Mouse (Mus musculus) limb, embryonic 14.5 days (tissue): ENCODE results near the gene Sgf29. TPM values are rescaled to one million over a fixed set of nuclear protein-coding genes. Genes with fewer than 3 reads are reported as not detected.
A peak's percentile ranks its signal among the peaks of the same experiment; 100 is the strongest.
"Not testable (repeated sequence)": the region's sequence is repeated elsewhere in the genome, so short reads cannot be mapped to it uniquely, and the experiment has no call there.

Experiments
- ATAC-seq: fragments of 200-750 bp; cut with Nextera tagmentation; 2 replicates; pipeline ENCODE4 v1.8.0; 2017; ENCODE audit warnings: low read depth, moderate number of reproducible peaks, moderate TSS enrichment; ENCODE audit not compliant: low FRiP score
- DNase-seq: peaks from one replicate; pipeline ENCODE4 v3.0.0-alpha.2; 2015; ENCODE audit warnings: low spot score
- H3K27ac ChIP-seq: fragments of 300-500 bp; sonication (generic); replicated peaks from 2 replicates; pipeline ENCODE4 v1.5.1; 2014; ENCODE audit warnings: low read depth, mild to moderate bottlenecking, low read length, moderate library complexity, mixed read lengths
- H3K27me3 ChIP-seq: fragments of 300-500 bp; sonication (generic); 2 replicates; pipeline ENCODE4 v1.6.1; 2014; ENCODE audit warnings: low read length, mixed read lengths; ENCODE audit not compliant: control insufficient read depth, insufficient read depth
- H3K36me3 ChIP-seq: fragments of 300-500 bp; sonication (generic); 2 replicates; pipeline ENCODE4 v1.6.1; 2014; ENCODE audit warnings: mild to moderate bottlenecking, low read length, moderate library complexity, mixed read lengths; ENCODE audit not compliant: control insufficient read depth, insufficient read depth
- H3K4me1 ChIP-seq: fragments of 300-500 bp; sonication (generic); 2 replicates; pipeline ENCODE4 v1.6.1; 2014; ENCODE audit warnings: antibody characterized with exemption, low read length, mixed read lengths; ENCODE audit not compliant: control insufficient read depth, insufficient read depth
- H3K4me2 ChIP-seq: fragments of 300-500 bp; sonication (generic); replicated peaks from 2 replicates; pipeline ENCODE4 v1.6.1; 2014; ENCODE audit warnings: low read depth, mild to moderate bottlenecking, low read length, moderate library complexity; ENCODE audit not compliant: severe bottlenecking
- H3K4me3 ChIP-seq: fragments of 300-500 bp; sonication (generic); replicated peaks from 2 replicates; pipeline ENCODE4 v1.5.1; 2014; ENCODE audit warnings: low read length
- H3K9ac ChIP-seq: fragments of 300-500 bp; sonication (generic); 2 replicates; pipeline ENCODE4 v1.6.1; 2014; ENCODE audit warnings: mild to moderate bottlenecking, low read depth, low read length, moderate library complexity; ENCODE audit not compliant: severe bottlenecking
- H3K9me3 ChIP-seq: fragments of 300-500 bp; sonication (generic); 2 replicates; pipeline ENCODE4 v1.6.1; 2016; ENCODE audit warnings: low read length; ENCODE audit not compliant: control insufficient read depth
- POLR2A ChIP-seq: fragments of 200-500 bp; IDR thresholded peaks from 2 replicates; pipeline ENCODE4 v1.8.0; 2012; ENCODE audit warnings: inconsistent platforms, mild to moderate bottlenecking, moderate library complexity, borderline replicate concordance; ENCODE audit not compliant: insufficient read depth, insufficient read length; ENCODE audit errors: extremely low read depth
- WGBS: fragments of 180-500 bp; shearing (Covaris S2); extraction: QIAGEN DNeasy Blood & Tissue Kit; methylation state at CpG from one replicate; pipeline ENCODE4 v1.1.7; 2014; 5-methylcytosine and 5-hydroxymethylcytosine counted together
- polyA plus RNA-seq, 2 experiments: library from polyadenylated mRNA; depleted of rRNA in 1 of 2; stranded (reverse) in 1 of 2; unstranded in 1 of 2; fragments of >200 nt; fragmentation: Nextera tagmentation in 1 of 2; extraction: Ambion mirVana in 1 of 2; gene quantifications; 2 replicates each; pipeline versions ENCODE4 v1.2.1 to v1.2.3; 2012 to 2014

Gene Sgf29
- polyA plus RNA-seq, 2 experiments = 49.8 to 56.0 TPM

DNA sequence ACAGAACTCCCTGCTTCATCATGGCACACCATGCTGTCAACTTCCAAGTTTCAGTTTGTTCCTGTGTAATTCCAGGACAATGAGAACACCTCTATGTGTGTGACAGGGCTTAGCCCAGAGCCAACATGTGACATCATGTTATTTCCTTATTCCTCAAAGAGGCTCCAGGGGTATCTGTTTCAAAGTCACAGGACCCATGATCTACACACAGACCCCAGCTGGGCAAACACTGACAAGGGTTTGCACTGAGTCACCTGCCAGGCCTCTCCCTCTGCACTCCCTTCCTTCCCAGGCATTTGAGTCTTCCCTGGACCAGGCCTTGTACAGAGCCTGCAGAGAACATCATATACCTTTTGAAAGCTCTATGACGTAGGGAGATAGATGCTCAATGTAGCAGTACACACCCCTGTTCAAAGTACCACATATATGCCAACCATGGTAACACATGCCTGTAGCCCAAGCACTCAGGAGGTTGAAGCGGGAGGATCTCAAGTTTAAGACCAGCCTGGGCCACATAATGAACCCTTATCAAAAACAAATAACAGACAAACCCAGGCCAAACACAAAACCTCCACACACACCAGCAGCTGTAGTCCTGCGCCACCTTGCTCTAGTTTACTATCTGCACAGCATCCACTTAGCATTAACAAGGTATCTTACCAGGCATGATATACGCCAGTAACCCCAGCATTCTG, 18.1 kb upstream of the Sgf29 start, which contains the start of gene Nupr1:
Gene Nupr1 (minus strand): TSS at position 38 of the 695 bp plus-strand sequence.
- Histone ChIP-seq H3K27me3 (no peaks in the 10 kb centered on the region), H3K36me3 (no peaks in the 10 kb centered on the region), H3K4me3 (no peak within 1 kb of the TSS), H3K27ac (no peak within 1 kb of the TSS), H3K4me1 (peaks cover 8% of the 10 kb centered on the region), H3K9ac (no peak within 1 kb of the TSS), H3K9me3 (no peaks in the 10 kb centered on the region), H3K4me2 (no peak within 1 kb of the TSS)
- ATAC-seq (no peak), DNase-seq (no peak)
- 93% methylated on average over 4 of the region's 4 CpGs for WGBS
- TF ChIP-seq POLR2A = no peak

DNA sequence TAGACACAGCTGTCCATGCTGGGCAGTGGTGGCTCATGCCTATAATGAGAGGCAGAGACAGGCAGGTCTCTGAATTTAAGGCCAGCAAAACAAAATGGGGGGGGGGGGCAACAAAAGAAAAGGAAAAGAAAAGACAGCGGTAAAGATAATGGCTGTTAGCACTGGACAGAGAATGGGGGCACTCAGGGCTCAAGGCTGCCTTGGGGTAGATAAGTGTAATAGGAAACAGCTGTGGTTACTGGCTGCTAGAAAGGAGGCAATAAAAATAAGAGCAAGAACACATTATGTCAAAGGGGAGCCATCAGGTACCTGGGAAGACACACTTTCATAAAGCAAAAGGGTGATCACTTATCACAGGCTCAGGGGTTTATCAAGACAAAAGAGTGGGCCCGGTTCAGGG, 16.6 kb upstream of the Sgf29 start:
- WGBS = 58% methylated on average over 2 of the region's 2 CpGs

DNA sequence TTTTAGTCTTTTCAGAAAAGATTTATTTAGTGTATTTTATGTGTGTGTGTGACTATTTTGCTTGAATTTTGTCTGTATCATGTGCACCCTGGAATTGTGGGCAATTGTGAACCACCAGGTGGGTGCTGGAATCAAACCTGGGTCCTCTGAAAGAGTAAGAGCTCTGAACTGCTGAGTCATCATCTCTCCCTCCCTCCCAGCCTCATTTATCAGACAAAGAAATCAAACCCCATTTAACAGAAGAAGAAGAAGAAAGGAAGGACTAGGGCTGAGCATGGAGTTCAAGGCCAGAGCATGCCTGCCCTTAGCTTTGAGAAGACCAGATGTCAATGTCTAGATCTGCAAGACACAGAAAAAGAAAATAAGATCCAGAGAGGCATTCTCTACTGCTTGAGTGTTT, 13.7 kb upstream of the Sgf29 start:
- peaks cover 8% of the 10 kb centered on the region for H3K4me1 ChIP-seq
- no peaks in the 10 kb centered on the region for H3K9me3 ChIP-seq
- no peak for TF ChIP-seq POLR2A
- ATAC-seq (no peak), DNase-seq (no peak)
- H3K9ac ChIP-seq = no peak overlapping the region
- H3K4me2 ChIP-seq = no peak overlapping the region
- H3K27me3 ChIP-seq = no peaks in the 10 kb centered on the region
- no peak overlapping the region for H3K27ac ChIP-seq
- H3K4me3 ChIP-seq = no peak overlapping the region
- no peaks in the 10 kb centered on the region for H3K36me3 ChIP-seq

More for the DNA sequence above, 16.6 kb upstream of the Sgf29 start:
- Histone ChIP-seq H3K4me2 (no peak overlapping the region), H3K27me3 (no peaks in the 10 kb centered on the region), H3K27ac (no peak overlapping the region), H3K4me1 (peaks cover 8% of the 10 kb centered on the region), H3K9me3 (no peaks in the 10 kb centered on the region), H3K36me3 (no peaks in the 10 kb centered on the region), H3K9ac (no peak overlapping the region), H3K4me3 (no peak overlapping the region)
- TF ChIP-seq POLR2A = no peak
- no peak for ATAC-seq
- no peak for DNase-seq

DNA sequence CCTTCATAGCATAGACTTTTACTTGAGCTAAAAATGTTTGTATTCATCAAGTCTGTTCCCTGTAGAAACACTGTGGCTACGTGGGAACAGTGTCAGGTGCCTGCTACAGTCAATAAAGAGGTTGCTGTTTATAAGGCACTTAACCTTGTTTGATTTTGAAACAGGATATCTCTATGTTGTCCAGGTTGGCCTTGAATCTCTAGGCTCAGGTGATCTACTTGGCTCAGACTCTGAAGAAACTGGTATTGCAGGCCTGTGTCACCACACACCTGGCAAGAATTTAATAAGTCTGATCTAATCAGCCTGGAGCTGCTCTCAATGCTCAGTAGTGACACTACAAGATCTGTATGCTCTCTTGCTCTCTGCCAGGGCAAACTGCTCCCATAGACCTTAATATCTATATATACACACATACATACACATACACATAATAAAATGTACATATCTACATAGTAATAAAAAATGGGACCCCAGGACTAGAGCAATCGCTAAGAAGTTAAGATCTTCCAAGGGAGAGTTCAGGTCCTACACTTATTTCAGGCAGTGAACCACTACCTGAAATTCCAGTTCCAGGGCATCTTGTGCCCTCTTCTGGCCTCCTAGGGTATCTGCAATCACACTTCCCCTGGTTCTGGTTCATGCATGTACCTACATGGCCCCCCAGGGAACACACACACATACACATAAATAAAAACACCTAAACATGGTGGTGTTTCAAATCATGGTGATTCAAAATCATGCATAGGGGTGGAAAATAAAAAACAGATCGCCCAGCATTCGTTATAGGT, 12.2 kb upstream of the Sgf29 start:
- ATAC-seq = no peak
- H3K27ac ChIP-seq = no peak overlapping the region
- peak; percentile 73 for DNase-seq
- no peaks in the 10 kb centered on the region for H3K27me3 ChIP-seq
- no peak overlapping the region for H3K4me3 ChIP-seq
- H3K4me1 ChIP-seq = peaks cover 8% of the 10 kb centered on the region
- H3K4me2 ChIP-seq = no peak overlapping the region
- no peaks in the 10 kb centered on the region for H3K9me3 ChIP-seq
- WGBS = 14% methylated on average over 4 of the region's 4 CpGs
- H3K9ac ChIP-seq = no peak overlapping the region
- no peak for TF ChIP-seq POLR2A
- no peaks in the 10 kb centered on the region for H3K36me3 ChIP-seq

DNA sequence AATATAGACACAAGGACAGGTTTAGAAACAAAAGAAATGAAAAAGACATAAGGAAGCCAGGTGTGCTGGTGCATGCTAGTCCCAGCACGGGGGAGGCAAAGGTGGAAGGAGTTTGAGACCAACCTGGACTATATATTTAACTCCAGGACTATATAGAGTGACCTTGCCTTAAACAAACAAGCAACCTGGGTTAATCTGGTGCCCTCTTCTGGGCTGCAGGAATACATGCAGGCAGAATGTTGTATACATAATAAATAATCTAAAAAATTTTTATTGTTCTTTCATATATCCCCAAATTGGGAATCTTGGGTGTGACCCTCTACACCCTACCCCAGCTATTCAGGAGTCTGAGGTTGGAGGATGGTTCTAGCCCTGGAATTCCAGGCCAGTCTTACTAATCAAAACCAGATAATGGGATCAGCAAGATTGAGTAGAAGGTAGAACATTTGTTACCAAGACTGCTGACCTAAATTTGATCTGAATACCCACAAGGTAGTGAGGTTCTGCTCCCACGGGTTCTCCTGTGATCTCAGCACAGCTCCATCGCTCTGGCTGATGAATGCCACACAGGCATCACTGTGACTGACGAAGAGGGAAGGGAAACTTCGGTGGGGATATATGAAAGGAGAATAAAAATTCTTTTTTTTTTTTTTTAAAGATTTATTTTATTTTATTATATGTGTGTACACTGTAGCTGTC, 6.4 kb upstream of the Sgf29 start:
- no peak for ATAC-seq
- H3K27ac ChIP-seq = no peak overlapping the region
- H3K9me3 ChIP-seq = no peaks in the 10 kb centered on the region
- no peak overlapping the region for H3K4me2 ChIP-seq
- no peak for DNase-seq
- whole genome bisulfite sequencing = 73% methylated on average over 5 of the region's 5 CpGs
- H3K4me1 ChIP-seq = no peaks in the 10 kb centered on the region
- H3K9ac ChIP-seq = no peak overlapping the region
- no peak for TF ChIP-seq POLR2A
- no peaks in the 10 kb centered on the region for H3K27me3 ChIP-seq
- no peaks in the 10 kb centered on the region for H3K36me3 ChIP-seq
- no peak overlapping the region for H3K4me3 ChIP-seq

DNA sequence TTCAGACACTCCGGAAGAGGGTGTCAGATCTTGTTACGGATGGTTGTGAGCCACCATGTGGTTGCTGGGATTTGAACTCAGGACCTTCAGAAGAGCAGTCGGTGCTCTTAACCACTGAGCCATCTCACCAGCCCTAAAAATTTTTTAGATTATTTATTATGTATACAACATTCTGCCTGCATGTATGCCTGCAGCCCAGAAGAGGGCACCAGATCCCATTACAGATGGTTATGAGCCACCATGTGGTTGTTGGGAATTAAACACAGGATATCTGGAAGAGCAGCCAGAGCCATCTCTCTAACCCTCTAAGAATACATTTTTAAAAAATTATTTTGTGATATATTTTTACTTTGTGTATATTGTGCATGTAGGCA, 5.9 kb upstream of the Sgf29 start:
- not testable (repeated sequence) for H3K27me3 ChIP-seq, H3K9ac ChIP-seq, H3K4me1 ChIP-seq, H3K27ac ChIP-seq, H3K4me3 ChIP-seq, DNase-seq, H3K36me3 ChIP-seq, H3K9me3 ChIP-seq, H3K4me2 ChIP-seq
- 69% methylated on average over 2 of the region's 3 CpGs for WGBS
- peak; percentile 23; the same call in 1 of the 2 replicates for ATAC-seq
